Mouse (Mus musculus) kidney, embryonic 16.5 days (tissue): ENCODE measurements around the gene Tecr. TPM values are rescaled to one million over a fixed set of nuclear protein-coding genes. Genes with fewer than 3 reads are reported as not detected.
"Not testable (repeated sequence)": the region's sequence is repeated elsewhere in the genome, so short reads cannot be mapped to it uniquely, and the experiment has no call there.

Source experiments
- ATAC-seq: fragments of 200-750 bp; cut with Nextera tagmentation; 2 replicates; pipeline ENCODE4 v1.8.0; 2017; ENCODE audit warnings: moderate TSS enrichment; ENCODE audit not compliant: low FRiP score, low TSS enrichment
- H3K27ac ChIP-seq: fragments of 300-500 bp; sonication (generic); 2 replicates; pipeline ENCODE4 v1.5.1; 2014; ENCODE audit warnings: low read length
- H3K27me3 ChIP-seq: fragments of 300-500 bp; sonication (generic); 2 replicates; pipeline ENCODE4 v1.6.1; 2014; ENCODE audit warnings: low read length, control low read depth, mixed read lengths; ENCODE audit not compliant: insufficient read depth
- H3K36me3 ChIP-seq: fragments of 300-500 bp; sonication (generic); 2 replicates; pipeline ENCODE4 v1.6.1; 2014; ENCODE audit warnings: low read length, control low read depth, mixed read lengths; ENCODE audit not compliant: insufficient read depth
- H3K4me1 ChIP-seq: fragments of 300-500 bp; sonication (generic); 2 replicates; pipeline ENCODE4 v1.6.1; 2014; ENCODE audit warnings: low read length, control low read depth, mixed read lengths; ENCODE audit not compliant: insufficient read depth
- H3K4me2 ChIP-seq: fragments of 300-500 bp; sonication (generic); replicated peaks from 2 replicates; pipeline ENCODE4 v1.6.1; 2014; ENCODE audit warnings: low read depth, low read length
- H3K4me3 ChIP-seq: fragments of 300-500 bp; sonication (generic); 2 replicates; pipeline ENCODE4 v1.5.1; 2014; ENCODE audit warnings: mild to moderate bottlenecking, low read length
- H3K9ac ChIP-seq: fragments of 300-500 bp; sonication (generic); replicated peaks from 2 replicates; pipeline ENCODE4 v1.6.1; 2014; ENCODE audit warnings: low read length
- H3K9me3 ChIP-seq: fragments of 300-500 bp; sonication (generic); 2 replicates; pipeline ENCODE4 v1.6.1; 2016; ENCODE audit warnings: low read length, control low read depth
- WGBS: fragments of 180-500 bp; shearing (Covaris S2); extraction: QIAGEN DNeasy Blood & Tissue Kit; methylation state at CpG from one replicate; pipeline ENCODE4 v1.1.7; 2014; 5-methylcytosine and 5-hydroxymethylcytosine counted together
- polyA plus RNA-seq: library from polyadenylated mRNA; unstranded; fragments of >200 nt; fragmentation: Nextera tagmentation; extraction: Ambion mirVana; gene quantifications from 2 replicates; pipeline ENCODE4 v1.2.1, GENCODE M21; 2015

The Tecr gene
- polyA plus RNA-seq, 1 experiment from 2014 or later = 631 TPM

GRCm38 (mm10) chr8:83577384-83577791 lies 30.4 kb downstream of the Tecr start:
- Histone ChIP-seq H3K9ac (no peak overlapping the region), H3K27ac (peak overlapping the region; percentile 48), H3K4me2 (no peak overlapping the region), H3K9me3 (no peaks in the 10 kb centered on the region), H3K4me1 (peaks cover 66% of the 10 kb centered on the region), H3K36me3 (peaks cover 10% of the 10 kb centered on the region; the same call in 1 of the 2 replicates), H3K27me3 (no peaks in the 10 kb centered on the region), H3K4me3 (no peak overlapping the region)
- no peak for ATAC-seq
- WGBS = 41% methylated on average over 9 of the region's 9 CpGs

- ATAC-seq = no peak
- Histone ChIP-seq H3K4me2 (no peak overlapping the region), H3K4me1 (peaks cover 66% of the 10 kb centered on the region), H3K4me3 (no peak overlapping the region), H3K36me3 (peaks cover 14% of the 10 kb centered on the region), H3K9ac (no peak overlapping the region), H3K27ac (peak overlapping the region; percentile 48), H3K27me3 (no peaks in the 10 kb centered on the region), H3K9me3 (no peaks in the 10 kb centered on the region)
- WGBS = 40% methylated on average over 4 of the region's 4 CpGs
These were observed 30.9 kb downstream of the Tecr start for GRCm38 (mm10) chr8:83576921-83577320.

- no peak overlapping the region for H3K4me3 ChIP-seq
- no peak for ATAC-seq
- no peaks in the 10 kb centered on the region for H3K9me3 ChIP-seq
- H3K9ac ChIP-seq = 0 out of 2 replicates have a peak overlapping the region, but pooled peaks have one; percentile 35
- peaks cover 18% of the 10 kb centered on the region for H3K36me3 ChIP-seq
- H3K4me2 ChIP-seq = no peak overlapping the region
- peak overlapping the region; percentile 69 for H3K27ac ChIP-seq
- no peaks in the 10 kb centered on the region for H3K27me3 ChIP-seq
- peaks cover 65% of the 10 kb centered on the region for H3K4me1 ChIP-seq
- 37% methylated on average over 2 of the region's 4 CpGs for WGBS
These were observed 31.3 kb downstream of the Tecr start for GRCm38 (mm10) chr8:83576516-83576895.

GRCm38 (mm10) chr8:83575561-83576515 lies 31.9 kb downstream of the Tecr start:
- Histone ChIP-seq H3K9ac (peak overlapping the region; percentile 35; the same call in 1 of the 2 replicates), H3K4me3 (no peak overlapping the region), H3K4me1 (peaks cover 60% of the 10 kb centered on the region), H3K27ac (peak overlapping the region; percentile 69), H3K36me3 (peaks cover 23% of the 10 kb centered on the region), H3K4me2 (no peak overlapping the region), H3K27me3 (no peaks in the 10 kb centered on the region), H3K9me3 (no peaks in the 10 kb centered on the region)
- ATAC-seq = peak; percentile 24
- 47% methylated on average over 17 of the region's 17 CpGs for WGBS

- Histone ChIP-seq H3K27me3 (no peaks in the 10 kb centered on the region), H3K4me2 (no peak overlapping the region), H3K27ac (peak overlapping the region; percentile 46; the same call in 1 of the 2 replicates), H3K36me3 (peaks cover 33% of the 10 kb centered on the region), H3K4me3 (no peak overlapping the region), H3K9me3 (no peaks in the 10 kb centered on the region), H3K9ac (peak overlapping the region; percentile 53), H3K4me1 (peaks cover 54% of the 10 kb centered on the region)
- WGBS = 59% methylated on average over 15 of the region's 15 CpGs
- no peak for ATAC-seq
These were observed 33.0 kb downstream of the Tecr start for GRCm38 (mm10) chr8:83574631-83575315.

DNA sequence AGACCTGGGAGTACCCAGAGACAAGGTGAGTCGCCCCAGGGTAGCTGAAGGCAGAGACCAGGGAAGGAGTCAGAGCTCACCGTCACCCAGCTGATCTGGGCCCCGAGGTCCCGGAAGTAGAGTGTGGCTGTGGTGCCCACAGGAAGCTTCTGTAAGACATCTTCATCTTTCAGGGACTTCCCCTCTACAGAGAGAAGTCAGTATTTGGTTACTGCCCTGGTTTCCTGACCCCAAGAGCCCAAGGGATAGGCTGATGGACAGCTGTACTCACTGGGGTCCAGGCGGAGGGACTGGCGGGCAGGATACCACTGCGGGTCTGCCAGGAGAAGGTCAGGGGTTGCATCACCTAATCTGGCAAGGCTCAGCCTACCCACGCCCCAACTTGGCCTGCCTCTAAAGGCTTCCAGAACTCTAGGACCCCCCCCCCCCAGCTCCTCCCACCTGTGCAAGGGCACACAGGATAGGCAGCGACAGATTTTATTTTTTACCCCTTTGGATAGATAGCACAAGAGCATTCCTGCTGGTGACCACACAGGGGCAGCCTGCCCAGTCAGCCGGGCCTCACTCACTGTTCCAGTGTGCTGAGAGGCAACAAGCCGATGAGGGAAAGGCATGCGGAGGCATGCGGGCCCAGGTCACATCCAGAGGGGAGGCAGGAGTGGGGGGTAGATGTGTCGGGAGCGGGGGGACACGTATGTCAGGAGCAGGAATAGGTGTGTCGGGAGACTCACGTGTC lies 34.5 kb downstream of the Tecr start:
- Histone ChIP-seq H3K27me3 (no peaks in the 10 kb centered on the region), H3K36me3 (peaks cover 39% of the 10 kb centered on the region), H3K4me1 (peaks cover 45% of the 10 kb centered on the region), H3K9ac (0 out of 2 replicates have a peak overlapping the region, but pooled peaks have one; percentile 8), H3K27ac (no peak overlapping the region), H3K9me3 (no peaks in the 10 kb centered on the region), H3K4me3 (no peak overlapping the region), H3K4me2 (no peak overlapping the region)
- ATAC-seq = no peak
- WGBS = 75% methylated on average over 18 of the region's 18 CpGs

DNA sequence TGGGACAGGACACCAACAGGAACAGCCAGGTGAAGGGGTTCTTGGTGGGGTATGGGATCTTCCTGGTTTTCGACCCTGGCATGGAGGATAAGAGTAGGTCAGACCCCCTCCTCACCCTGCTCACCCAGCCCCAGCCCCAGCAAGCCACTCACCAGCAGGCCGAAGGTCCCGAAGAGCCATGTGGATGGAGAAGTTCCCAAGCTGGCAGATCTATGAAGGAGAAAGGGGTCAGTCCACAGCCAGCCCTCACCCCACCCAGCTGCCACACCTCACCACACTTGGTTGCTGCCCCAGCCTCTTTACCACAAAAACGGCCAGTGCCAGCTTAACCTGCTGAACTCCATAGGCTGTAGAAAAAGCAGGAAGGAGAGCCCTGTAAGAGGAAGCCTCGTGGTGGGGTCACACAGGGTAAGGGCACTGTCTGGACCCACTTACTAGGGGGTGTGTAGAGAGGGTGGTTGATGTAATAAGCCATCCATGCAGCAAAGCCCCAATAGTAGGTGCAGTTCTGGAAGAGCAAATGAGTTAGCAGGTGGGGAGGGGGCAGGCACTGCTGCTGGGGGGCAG lies 35.4 kb downstream of the Tecr start:
- peaks cover 39% of the 10 kb centered on the region for H3K36me3 ChIP-seq
- no peak for ATAC-seq
- no peak overlapping the region for H3K4me3 ChIP-seq
- no peaks in the 10 kb centered on the region for H3K9me3 ChIP-seq
- no peak overlapping the region for H3K9ac ChIP-seq
- H3K4me2 ChIP-seq = no peak overlapping the region
- H3K27me3 ChIP-seq = no peaks in the 10 kb centered on the region
- no peak overlapping the region for H3K27ac ChIP-seq
- H3K4me1 ChIP-seq = peaks cover 49% of the 10 kb centered on the region
- 71% methylated on average over 5 of the region's 5 CpGs for WGBS

- 93% methylated on average over 10 of the region's 10 CpGs for WGBS
- no peak for ATAC-seq
- peaks cover 39% of the 10 kb centered on the region for H3K36me3 ChIP-seq
- H3K4me1 ChIP-seq = peaks cover 46% of the 10 kb centered on the region
- H3K9ac ChIP-seq = no peak overlapping the region
- H3K27ac ChIP-seq = no peak overlapping the region
- H3K27me3 ChIP-seq = no peaks in the 10 kb centered on the region
- H3K4me2 ChIP-seq = no peak overlapping the region
- no peak overlapping the region for H3K4me3 ChIP-seq
- H3K9me3 ChIP-seq = no peaks in the 10 kb centered on the region
These were observed 36.0 kb downstream of the Tecr start for GRCm38 (mm10) chr8:83571791-83572190.

- not testable (repeated sequence) for H3K4me2 ChIP-seq, H3K4me3 ChIP-seq, H3K9ac ChIP-seq, H3K9me3 ChIP-seq, H3K27me3 ChIP-seq, H3K27ac ChIP-seq, ATAC-seq
- whole genome bisulfite sequencing = 92% methylated on average over 6 of the region's 7 CpGs
- Histone ChIP-seq H3K36me3 (peaks cover 39% of the 10 kb centered on the region), H3K4me1 (peaks cover 41% of the 10 kb centered on the region)
These were observed 36.8 kb downstream of the Tecr start for GRCm38 (mm10) chr8:83571001-83571340.
